Mouse (Mus musculus) embryonic facial prominence, embryonic 12.5 days (tissue): Measurements from ENCODE around the gene Morn3. TPM values are rescaled to one million over a fixed set of nuclear protein-coding genes. Genes with fewer than 3 reads are reported as not detected.
A peak's percentile ranks its signal among the peaks of the same experiment; 100 is the strongest.

Experiments used
- ATAC-seq: fragments of 200-750 bp; cut with Nextera tagmentation; 2 replicates; pipeline ENCODE4 v1.8.0; 2017; ENCODE audit not compliant: insufficient number of reproducible peaks, insufficient read depth, low FRiP score, low TSS enrichment
- H3K27ac ChIP-seq: fragments of 300-500 bp; sonication (generic); 2 replicates; pipeline ENCODE4 v1.5.1; 2016; ENCODE audit warnings: mild to moderate bottlenecking
- H3K27me3 ChIP-seq: fragments of 300-500 bp; sonication (generic); 2 replicates; pipeline ENCODE4 v1.6.1; 2016; ENCODE audit warnings: mild to moderate bottlenecking, moderate library complexity
- H3K36me3 ChIP-seq: fragments of 300-500 bp; sonication (generic); 2 replicates; pipeline ENCODE4 v1.6.1; 2016; ENCODE audit warnings: mild to moderate bottlenecking
- H3K4me1 ChIP-seq: fragments of 300-500 bp; sonication (generic); 2 replicates; pipeline ENCODE4 v1.6.1; 2016
- H3K4me2 ChIP-seq: fragments of 300-500 bp; sonication (generic); replicated peaks from 2 replicates; pipeline ENCODE4 v1.6.1; 2016; ENCODE audit warnings: mild to moderate bottlenecking, moderate library complexity
- H3K4me3 ChIP-seq: fragments of 300-500 bp; sonication (generic); 2 replicates; pipeline ENCODE4 v1.5.1; 2016; ENCODE audit warnings: mild to moderate bottlenecking
- H3K9ac ChIP-seq: fragments of 300-500 bp; sonication (generic); 2 replicates; pipeline ENCODE4 v1.6.1; 2016; ENCODE audit warnings: mild to moderate bottlenecking, moderate library complexity
- H3K9me3 ChIP-seq: fragments of 300-500 bp; sonication (generic); 2 replicates; pipeline ENCODE4 v1.6.1; 2016; ENCODE audit warnings: mild to moderate bottlenecking, moderate library complexity
- WGBS: fragments of 180-500 bp; shearing (Covaris S2); methylation state at CpG from one replicate; pipeline ENCODE4 v1.1.7; 2016; 5-methylcytosine and 5-hydroxymethylcytosine counted together
- polyA plus RNA-seq: library from polyadenylated mRNA; unstranded; fragments of >200 nt; fragmentation: Nextera tagmentation; extraction: Ambion mirVana; gene quantifications from 2 replicates; pipeline ENCODE4 v1.2.1, GENCODE M21; 2016

Morn3 gene
- polyA plus RNA-seq, 1 experiment from 2014 or later, result not detected

GRCm38 (mm10) chr5:123017504-123017903 is 29.3 kb downstream of the Morn3 start:
- no peak overlapping the region for H3K4me3 ChIP-seq
- H3K4me1 ChIP-seq, result peaks cover 27% of the 10 kb centered on the region
- no peak overlapping the region for H3K9ac ChIP-seq
- H3K27me3 ChIP-seq, result no peaks in the 10 kb centered on the region
- H3K4me2 ChIP-seq, result no peak overlapping the region
- H3K27ac ChIP-seq, result no peak overlapping the region
- 80% methylated on average over 4 of the region's 4 CpGs for WGBS
- no peaks in the 10 kb centered on the region for H3K9me3 ChIP-seq
- H3K36me3 ChIP-seq, result no peaks in the 10 kb centered on the region
- ATAC-seq, result no peak

DNA sequence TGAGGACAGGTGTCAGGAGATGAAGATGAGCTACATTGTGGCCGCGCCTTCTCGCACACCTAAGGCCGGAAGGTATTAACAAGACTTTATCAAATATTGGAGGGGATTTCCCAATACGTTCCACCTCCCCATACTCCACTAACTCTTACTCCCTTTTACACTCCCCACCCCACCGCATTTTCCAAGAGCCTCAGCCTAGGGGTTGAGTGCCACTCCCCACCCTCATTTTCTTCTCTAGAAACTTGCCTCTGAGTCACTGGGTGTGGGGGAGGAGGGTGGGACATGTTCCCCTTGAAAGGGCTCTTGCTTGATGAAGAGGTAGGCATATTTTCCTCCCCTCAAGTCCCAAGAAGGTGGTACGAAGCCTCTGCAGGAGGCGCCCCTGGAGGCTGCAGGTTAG is 30.9 kb downstream of the Morn3 start:
- no peaks in the 10 kb centered on the region for H3K9me3 ChIP-seq
- no peaks in the 10 kb centered on the region for H3K36me3 ChIP-seq
- WGBS, result 26% methylated on average over 8 of the region's 8 CpGs
- ATAC-seq, result no peak
- H3K27me3 ChIP-seq, result no peaks in the 10 kb centered on the region
- no peak overlapping the region for H3K27ac ChIP-seq
- H3K4me1 ChIP-seq, result peaks cover 27% of the 10 kb centered on the region
- H3K4me2 ChIP-seq, result peak overlapping the region; percentile 81
- H3K4me3 ChIP-seq, result peak overlapping the region; percentile 69
- peak overlapping the region; percentile 76 for H3K9ac ChIP-seq

DNA sequence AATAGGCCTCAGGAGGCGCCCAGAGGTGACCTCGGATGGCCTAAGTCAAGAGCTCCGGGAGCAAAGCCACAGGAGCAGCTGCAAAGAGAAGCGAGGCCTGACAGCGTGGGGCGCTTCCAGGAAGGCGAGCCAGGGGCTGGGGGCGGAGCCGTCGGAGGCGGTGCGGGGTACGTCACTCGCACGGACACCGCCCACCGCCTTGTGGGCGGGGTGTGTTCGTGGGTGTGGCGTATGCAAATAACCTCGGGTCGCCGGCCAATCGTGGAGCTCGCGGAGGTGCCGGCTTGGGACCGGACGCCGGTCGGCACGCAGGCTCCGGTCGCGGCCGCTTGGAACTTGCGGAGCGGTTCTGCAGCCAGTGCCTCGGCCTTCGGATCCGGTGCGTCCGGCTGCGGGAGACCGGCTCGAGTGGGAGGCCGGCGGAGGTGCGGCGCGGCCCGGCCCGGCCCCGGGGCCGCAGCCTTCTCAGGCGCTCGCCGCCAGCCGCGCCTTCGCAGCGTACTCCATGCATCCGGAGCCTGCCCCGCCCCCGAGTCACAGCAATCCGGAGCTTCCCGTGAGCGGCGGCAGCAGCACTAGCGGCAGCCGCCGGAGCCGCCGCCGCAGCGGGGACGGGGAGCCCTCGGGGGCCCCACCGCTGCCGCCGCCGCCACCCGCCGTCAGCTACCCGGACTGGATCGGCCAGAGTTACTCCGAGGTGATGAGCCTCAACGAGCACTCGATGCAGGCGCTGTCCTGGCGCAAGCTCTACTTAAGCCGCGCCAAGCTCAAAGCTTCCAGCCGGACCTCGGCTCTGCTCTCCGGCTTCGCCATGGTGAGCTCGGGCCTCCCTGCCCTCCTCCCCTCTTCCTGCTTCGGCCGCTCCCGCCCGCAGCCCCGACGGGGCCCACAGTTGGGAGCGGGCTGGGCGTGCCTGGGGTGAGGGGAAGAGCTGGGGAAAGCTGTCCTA is 31.8 kb downstream of the Morn3 start, which contains the start of gene Orai1:
Gene Orai1 (plus strand): TSS at position 322 of the 949 bp plus-strand sequence.
- H3K4me2 ChIP-seq, result peak within 1 kb of the TSS; percentile 81
- peak; percentile 87 for ATAC-seq
- no peaks in the 10 kb centered on the region for H3K36me3 ChIP-seq
- H3K4me1 ChIP-seq, result peaks cover 27% of the 10 kb centered on the region
- H3K4me3 ChIP-seq, result peak within 1 kb of the TSS; percentile 69
- no peaks in the 10 kb centered on the region for H3K9me3 ChIP-seq
- H3K9ac ChIP-seq, result peak within 1 kb of the TSS; percentile 76
- peak within 1 kb of the TSS; percentile 92 for H3K27ac ChIP-seq
- under 1% methylated on average over 104 of the region's 106 CpGs for WGBS
- no peaks in the 10 kb centered on the region for H3K27me3 ChIP-seq

- Histone ChIP-seq H3K9ac (no peak overlapping the region), H3K4me2 (no peak overlapping the region), H3K27me3 (no peaks in the 10 kb centered on the region), H3K9me3 (no peaks in the 10 kb centered on the region), H3K4me1 (peaks cover 15% of the 10 kb centered on the region), H3K36me3 (no peaks in the 10 kb centered on the region), H3K4me3 (no peak overlapping the region), H3K27ac (no peak overlapping the region)
- 63% methylated on average over 9 of the region's 9 CpGs for WGBS
- ATAC-seq, result no peak
These were observed 33.1 kb downstream of the Morn3 start for GRCm38 (mm10) chr5:123013599-123014315.

- no peak for ATAC-seq
- no peak overlapping the region for H3K4me2 ChIP-seq
- H3K4me1 ChIP-seq, result peaks cover 11% of the 10 kb centered on the region; the same call in 1 of the 2 replicates
- WGBS, result 92% methylated on average over 9 of the region's 9 CpGs
- H3K9ac ChIP-seq, result no peak overlapping the region
- no peaks in the 10 kb centered on the region for H3K36me3 ChIP-seq
- H3K9me3 ChIP-seq, result no peaks in the 10 kb centered on the region
- no peak overlapping the region for H3K27ac ChIP-seq
- no peak overlapping the region for H3K4me3 ChIP-seq
- no peaks in the 10 kb centered on the region for H3K27me3 ChIP-seq
These were observed 35.1 kb downstream of the Morn3 start for GRCm38 (mm10) chr5:123011705-123012104.

- Histone ChIP-seq H3K36me3 (no peaks in the 10 kb centered on the region), H3K9ac (no peak overlapping the region), H3K27me3 (no peaks in the 10 kb centered on the region), H3K4me3 (no peak overlapping the region), H3K9me3 (no peaks in the 10 kb centered on the region), H3K27ac (no peak overlapping the region), H3K4me1 (peaks cover 5% of the 10 kb centered on the region; the same call in 1 of the 2 replicates), H3K4me2 (no peak overlapping the region)
- no peak for ATAC-seq
- 89% methylated on average over 6 of the region's 6 CpGs for WGBS
These were observed 36.0 kb downstream of the Morn3 start for GRCm38 (mm10) chr5:123010806-123011205.

GRCm38 (mm10) chr5:123009873-123010272 is 36.9 kb downstream of the Morn3 start:
- H3K9me3 ChIP-seq, result no peaks in the 10 kb centered on the region
- no peaks in the 10 kb centered on the region for H3K27me3 ChIP-seq
- no peaks in the 10 kb centered on the region for H3K4me1 ChIP-seq
- H3K9ac ChIP-seq, result no peak overlapping the region
- H3K4me3 ChIP-seq, result no peak overlapping the region
- H3K36me3 ChIP-seq, result no peaks in the 10 kb centered on the region
- no peak overlapping the region for H3K4me2 ChIP-seq
- ATAC-seq, result no peak
- 80% methylated on average over 11 of the region's 11 CpGs for WGBS
- no peak overlapping the region for H3K27ac ChIP-seq

GRCm38 (mm10) chr5:123008877-123009493 is 37.8 kb downstream of the Morn3 start:
- Histone ChIP-seq H3K4me2 (no peak overlapping the region), H3K27me3 (no peaks in the 10 kb centered on the region), H3K36me3 (no peaks in the 10 kb centered on the region), H3K9me3 (no peaks in the 10 kb centered on the region), H3K4me1 (no peaks in the 10 kb centered on the region), H3K27ac (no peak overlapping the region), H3K9ac (no peak overlapping the region), H3K4me3 (no peak overlapping the region)
- no peak for ATAC-seq
- 70% methylated on average over 7 of the region's 7 CpGs for WGBS

DNA sequence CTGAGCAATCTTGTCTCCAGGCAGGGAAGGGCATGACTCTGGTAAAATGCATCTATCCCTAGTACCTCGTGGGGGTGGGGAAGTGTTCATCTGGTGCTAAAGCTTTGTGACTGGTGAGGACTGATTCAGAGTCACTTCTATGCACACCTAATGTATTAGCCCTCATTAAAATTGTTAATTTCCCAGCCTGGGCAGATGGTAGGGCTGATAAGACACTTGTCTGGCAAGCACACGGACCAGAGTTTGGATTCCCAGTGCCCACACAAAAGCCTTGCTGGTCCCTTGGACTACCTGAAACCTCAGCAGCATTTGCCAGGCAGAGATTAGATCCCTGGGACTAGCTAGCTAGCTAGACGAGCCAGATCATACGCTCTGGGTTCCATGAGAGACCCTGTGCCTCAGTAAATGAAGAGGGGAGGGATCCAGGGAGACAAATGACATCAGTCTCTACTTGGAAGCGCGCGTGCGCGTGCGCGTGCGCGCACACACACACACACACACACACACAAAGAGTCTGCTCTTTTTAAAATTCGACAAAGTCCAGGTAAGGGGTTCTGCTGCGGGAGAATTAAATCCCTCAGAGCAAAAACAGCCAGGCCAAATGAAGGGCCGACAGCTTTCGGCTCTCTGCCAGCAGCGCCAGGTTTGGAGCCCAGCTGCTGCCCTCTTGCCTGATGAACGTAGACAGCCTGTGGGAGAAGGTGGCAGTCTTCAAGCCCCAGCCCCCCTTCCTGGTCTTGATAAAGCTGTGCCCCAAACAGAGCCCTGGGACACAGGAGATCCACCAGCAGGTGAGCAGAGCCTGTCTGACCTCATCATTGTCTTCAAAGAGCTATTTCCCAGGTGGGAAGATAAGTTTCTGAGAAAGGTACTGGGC is 40.9 kb downstream of the Morn3 start:
- Histone ChIP-seq H3K27ac (no peak overlapping the region), H3K4me2 (no peak overlapping the region), H3K4me3 (no peak overlapping the region), H3K27me3 (no peaks in the 10 kb centered on the region), H3K4me1 (no peaks in the 10 kb centered on the region), H3K9me3 (no peaks in the 10 kb centered on the region), H3K36me3 (no peaks in the 10 kb centered on the region), H3K9ac (no peak overlapping the region)
- ATAC-seq, result no peak
- 62% methylated on average over 19 of the region's 19 CpGs for WGBS

DNA sequence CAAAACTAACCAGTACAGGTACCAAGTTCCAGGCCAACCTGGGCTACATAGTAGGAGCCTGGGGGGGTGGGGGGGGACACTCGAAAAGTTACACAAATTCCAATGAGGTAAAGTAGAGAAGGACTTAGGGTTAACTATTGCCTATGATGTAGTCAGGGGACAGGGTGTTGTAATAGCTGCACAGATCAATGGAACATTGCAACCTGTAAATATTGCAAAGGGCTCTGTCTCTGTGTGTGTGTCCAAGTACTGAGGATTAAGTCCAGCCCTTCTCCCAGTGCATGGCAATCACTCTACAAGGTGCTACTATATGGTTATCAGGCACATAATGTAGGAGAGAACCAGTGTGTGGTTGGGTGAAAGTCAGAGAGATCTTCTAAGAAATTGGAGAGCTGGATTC is 45.9 kb downstream of the Morn3 start:
- Histone ChIP-seq H3K36me3 (no peaks in the 10 kb centered on the region), H3K4me2 (no peak overlapping the region), H3K27ac (no peak overlapping the region), H3K4me1 (no peaks in the 10 kb centered on the region), H3K9ac (no peak overlapping the region), H3K9me3 (no peaks in the 10 kb centered on the region), H3K4me3 (no peak overlapping the region), H3K27me3 (no peaks in the 10 kb centered on the region)
- no peak for ATAC-seq
- WGBS, result 78% methylated on average over 1 of the region's 1 CpGs
